Mouse (Mus musculus) activated CD4-positive, CD25-positive, alpha-beta regulatory T cell, adult 4 months (primary cell): ENCODE measurements around the gene Rpn2. TPM values are rescaled to one million over a fixed set of nuclear protein-coding genes. Genes with fewer than 3 reads are reported as not detected.

Source experiments
- ATAC-seq: one replicate; pipeline ENCODE4 v1.8.0; 2017
- polyA plus RNA-seq, 2 experiments: library from polyadenylated mRNA; unstranded; fragments of 100-300 nt; shearing (Covaris generic); gene quantifications; one replicate each; pipeline ENCODE4 v1.2.1; 2017

The Rpn2 gene
- polyA plus RNA-seq, result 100 to 1,000 TPM; 181 to 225 TPM

- peak; percentile 99 for ATAC-seq
These were observed at the start of gene Rpn2 for GRCm38 (mm10) chr2:157278717-157279415. Gene Rpn2, plus strand, starts transcription at chr2:157279017.

GRCm38 (mm10) chr2:157235946-157236345 is 42.9 kb upstream of the Rpn2 start:
- no peak for ATAC-seq

GRCm38 (mm10) chr2:157245001-157245400 is 33.8 kb upstream of the Rpn2 start:
- ATAC-seq, result no peak

GRCm38 (mm10) chr2:157245603-157246002 is 33.2 kb upstream of the Rpn2 start:
- no peak for ATAC-seq

GRCm38 (mm10) chr2:157248111-157248510 is 30.7 kb upstream of the Rpn2 start:
- ATAC-seq, result no peak

GRCm38 (mm10) chr2:157259720-157260119 is 19.1 kb upstream of the Rpn2 start:
- ATAC-seq, result peak; percentile 65

GRCm38 (mm10) chr2:157261930-157262329 is 16.9 kb upstream of the Rpn2 start:
- no peak for ATAC-seq

GRCm38 (mm10) chr2:157262506-157262905 is 16.3 kb upstream of the Rpn2 start:
- ATAC-seq, result no peak

GRCm38 (mm10) chr2:157263101-157263500 is 15.7 kb upstream of the Rpn2 start:
- ATAC-seq, result no peak

- ATAC-seq, result no peak
These were observed 15.0 kb upstream of the Rpn2 start for GRCm38 (mm10) chr2:157263832-157264231.

GRCm38 (mm10) chr2:157279416-157279800 is 591 bp downstream of the Rpn2 start, which contains the start of gene Mroh8:
Gene Mroh8, minus strand, starts transcription at chr2:157279549.
- peak; percentile 22 for ATAC-seq

- no peak for ATAC-seq
These were observed 4.5 kb downstream of the Rpn2 start for GRCm38 (mm10) chr2:157283321-157283720.

- ATAC-seq, result no peak
These were observed 8.7 kb downstream of the Rpn2 start for GRCm38 (mm10) chr2:157287542-157287941.

- no peak for ATAC-seq
These were observed 10.2 kb downstream of the Rpn2 start for GRCm38 (mm10) chr2:157288996-157289395.

GRCm38 (mm10) chr2:157292093-157292492 is 13.3 kb downstream of the Rpn2 start:
- peak; percentile 36 for ATAC-seq

- no peak for ATAC-seq
These were observed 17.4 kb downstream of the Rpn2 start for GRCm38 (mm10) chr2:157296105-157296689.

GRCm38 (mm10) chr2:157300051-157300450 is 21.2 kb downstream of the Rpn2 start:
- no peak for ATAC-seq

GRCm38 (mm10) chr2:157303096-157303495 is 24.3 kb downstream of the Rpn2 start:
- no peak for ATAC-seq

- ATAC-seq, result no peak
These were observed 27.5 kb downstream of the Rpn2 start for GRCm38 (mm10) chr2:157306091-157307032.

- ATAC-seq, result no peak
These were observed 29.0 kb downstream of the Rpn2 start for GRCm38 (mm10) chr2:157307715-157308265.

- no peak for ATAC-seq
These were observed 29.6 kb downstream of the Rpn2 start for GRCm38 (mm10) chr2:157308273-157308917.

GRCm38 (mm10) chr2:157309611-157310010 is 30.8 kb downstream of the Rpn2 start:
- no peak for ATAC-seq
